Mouse (Mus musculus) midbrain, embryonic 16.5 days (tissue): ENCODE measurements around the gene Mst1. TPM values are rescaled to one million over a fixed set of nuclear protein-coding genes. Genes with fewer than 3 reads are reported as not detected.

Experiments used
- ATAC-seq: fragments of 200-750 bp; cut with Nextera tagmentation; 2 replicates; pipeline ENCODE4 v1.8.0; 2017; ENCODE audit warnings: moderate TSS enrichment
- H3K27ac ChIP-seq: fragments of 300-500 bp; sonication (generic); 2 replicates; pipeline ENCODE4 v1.5.1; 2014; ENCODE audit warnings: mild to moderate bottlenecking, low read length, mixed read lengths
- H3K27me3 ChIP-seq: fragments of 300-500 bp; sonication (generic); 2 replicates; pipeline ENCODE4 v1.6.1; 2014; ENCODE audit warnings: low read depth, low read length, mixed read lengths; ENCODE audit not compliant: control insufficient read depth, insufficient read depth
- H3K36me3 ChIP-seq: fragments of 300-500 bp; sonication (generic); 2 replicates; pipeline ENCODE4 v1.6.1; 2014; ENCODE audit warnings: mild to moderate bottlenecking, low read length, moderate library complexity, mixed read lengths; ENCODE audit not compliant: control insufficient read depth, insufficient read depth
- H3K4me1 ChIP-seq: fragments of 300-500 bp; sonication (generic); 2 replicates; pipeline ENCODE4 v1.6.1; 2014; ENCODE audit warnings: mild to moderate bottlenecking, low read length, mixed read lengths; ENCODE audit not compliant: control insufficient read depth, insufficient read depth
- H3K4me2 ChIP-seq: fragments of 300-500 bp; sonication (generic); 2 replicates; pipeline ENCODE4 v1.6.1; 2014; ENCODE audit warnings: mild to moderate bottlenecking, low read length, mixed read lengths
- H3K4me3 ChIP-seq: fragments of 300-500 bp; sonication (generic); 2 replicates; pipeline ENCODE4 v1.5.1; 2014; ENCODE audit warnings: low read depth, mild to moderate bottlenecking, low read length, moderate library complexity, mixed read lengths
- H3K9ac ChIP-seq: fragments of 300-500 bp; sonication (generic); 2 replicates; pipeline ENCODE4 v1.6.1; 2014; ENCODE audit warnings: low read depth, low read length, mixed read lengths
- H3K9me3 ChIP-seq: fragments of 300-500 bp; sonication (generic); replicated peaks from 2 replicates; pipeline ENCODE4 v1.6.1; 2014; ENCODE audit warnings: mild to moderate bottlenecking, low read length, mixed read lengths; ENCODE audit not compliant: control insufficient read depth, poor library complexity, severe bottlenecking
- WGBS: fragments of 180-500 bp; shearing (Covaris S2); extraction: QIAGEN DNeasy Blood & Tissue Kit; methylation state at CpG from one replicate; pipeline ENCODE4 v1.1.7; 2014; 5-methylcytosine and 5-hydroxymethylcytosine counted together
- polyA plus RNA-seq: library from polyadenylated mRNA; unstranded; fragments of >200 nt; fragmentation: Nextera tagmentation; extraction: Ambion mirVana; gene quantifications from 2 replicates; pipeline ENCODE4 v1.2.1, GENCODE M21; 2015

Mst1 gene
- polyA plus RNA-seq, 1 experiment from 2014 or later, result not detected

- Histone ChIP-seq H3K9ac (no peak overlapping the region), H3K27ac (no peak overlapping the region), H3K4me2 (no peak overlapping the region), H3K36me3 (peaks cover 13% of the 10 kb centered on the region; the same call in 1 of the 2 replicates), H3K9me3 (no peaks in the 10 kb centered on the region), H3K4me3 (no peak overlapping the region), H3K4me1 (no peaks in the 10 kb centered on the region), H3K27me3 (no peaks in the 10 kb centered on the region)
- 53% methylated on average over 11 of the region's 11 CpGs for WGBS
- ATAC-seq, result peak; percentile 58; the same call in 1 of the 2 replicates
Observed at GRCm38 (mm10) chr9:108119891-108120411, 39.7 kb downstream of the Mst1 start.

GRCm38 (mm10) chr9:108120671-108121070 is 40.4 kb downstream of the Mst1 start:
- no peaks in the 10 kb centered on the region for H3K4me1 ChIP-seq
- H3K36me3 ChIP-seq, result peaks cover 11% of the 10 kb centered on the region
- H3K4me2 ChIP-seq, result no peak overlapping the region
- no peak for ATAC-seq
- H3K9me3 ChIP-seq, result no peaks in the 10 kb centered on the region
- H3K9ac ChIP-seq, result no peak overlapping the region
- no peak overlapping the region for H3K4me3 ChIP-seq
- no peak overlapping the region for H3K27ac ChIP-seq
- WGBS, result 96% methylated on average over 8 of the region's 8 CpGs
- H3K27me3 ChIP-seq, result no peaks in the 10 kb centered on the region

- Histone ChIP-seq H3K27me3 (no peaks in the 10 kb centered on the region), H3K4me1 (no peaks in the 10 kb centered on the region), H3K4me3 (no peak overlapping the region), H3K9ac (no peak overlapping the region), H3K9me3 (no peaks in the 10 kb centered on the region), H3K36me3 (peaks cover 13% of the 10 kb centered on the region), H3K27ac (no peak overlapping the region), H3K4me2 (no peak overlapping the region)
- WGBS, result 90% methylated on average over 10 of the region's 10 CpGs
- no peak for ATAC-seq
Observed at GRCm38 (mm10) chr9:108121170-108121969, 41.1 kb downstream of the Mst1 start.

DNA sequence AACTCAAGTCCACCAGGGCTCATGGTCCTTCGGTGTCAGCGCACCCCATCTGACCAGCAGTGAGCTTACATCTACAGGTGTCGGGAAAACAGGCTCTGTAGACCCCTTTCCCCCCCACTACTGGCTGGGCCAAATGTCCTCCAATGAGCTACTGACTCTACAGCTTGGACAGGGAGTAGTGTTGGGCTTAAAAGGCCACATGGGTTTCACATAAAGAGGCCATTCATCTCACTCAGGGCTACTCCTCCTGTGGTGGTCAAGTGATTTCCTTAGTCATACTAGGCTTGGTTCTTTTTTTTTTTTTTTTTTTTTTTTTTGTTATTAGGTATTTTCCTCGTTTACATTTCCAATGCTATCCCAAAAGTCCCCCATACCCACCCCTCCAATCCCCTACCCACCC is 43.7 kb downstream of the Mst1 start:
- no peak overlapping the region for H3K4me3 ChIP-seq
- H3K36me3 ChIP-seq, result peaks cover 10% of the 10 kb centered on the region
- WGBS, result 94% methylated on average over 3 of the region's 4 CpGs
- no peaks in the 10 kb centered on the region for H3K9me3 ChIP-seq
- H3K9ac ChIP-seq, result no peak overlapping the region
- no peak for ATAC-seq
- H3K4me1 ChIP-seq, result no peaks in the 10 kb centered on the region
- no peak overlapping the region for H3K27ac ChIP-seq
- no peak overlapping the region for H3K4me2 ChIP-seq
- H3K27me3 ChIP-seq, result no peaks in the 10 kb centered on the region

- Histone ChIP-seq H3K4me2 (no peak overlapping the region), H3K36me3 (peaks cover 10% of the 10 kb centered on the region), H3K9ac (no peak overlapping the region), H3K27ac (no peak overlapping the region), H3K27me3 (no peaks in the 10 kb centered on the region), H3K4me1 (no peaks in the 10 kb centered on the region), H3K9me3 (no peaks in the 10 kb centered on the region), H3K4me3 (no peak overlapping the region)
- WGBS, result 87% methylated on average over 8 of the region's 8 CpGs
- no peak for ATAC-seq
Observed at GRCm38 (mm10) chr9:108125731-108126130, 45.5 kb downstream of the Mst1 start.

DNA sequence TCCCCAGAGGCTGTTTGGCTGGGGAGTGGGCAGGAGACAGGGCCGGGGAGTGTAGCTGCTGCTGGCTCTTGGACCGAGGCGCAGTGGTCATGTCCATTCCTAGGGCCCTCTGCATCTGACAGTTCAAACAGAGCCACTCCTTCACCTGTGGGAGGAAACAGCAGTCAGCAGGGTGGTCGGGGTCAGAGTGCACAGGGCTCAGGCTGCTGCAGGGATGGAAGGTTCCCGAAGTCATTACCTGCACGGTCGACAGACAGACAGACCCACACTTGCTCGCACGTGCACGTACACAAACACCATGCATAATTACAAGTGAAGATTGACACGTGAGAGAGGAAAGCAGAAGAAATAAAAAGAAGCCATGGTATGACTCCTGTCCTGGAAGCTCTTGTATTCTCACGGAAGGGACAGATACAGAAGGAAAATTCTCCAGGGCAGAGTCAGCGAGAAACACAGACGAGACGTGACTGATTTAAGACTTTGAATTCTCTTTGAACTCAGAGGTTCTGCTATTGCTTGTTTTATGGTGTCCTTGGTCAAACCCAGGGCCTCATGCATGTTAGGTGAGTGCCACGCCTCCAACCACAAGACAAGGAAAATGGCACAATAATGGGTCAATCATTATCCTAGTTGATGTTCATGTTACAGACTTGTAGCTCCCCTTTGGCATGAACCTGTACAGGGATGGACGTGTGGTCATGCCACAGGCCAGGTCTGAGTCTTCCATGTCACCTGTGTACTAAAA is 46.4 kb downstream of the Mst1 start:
- H3K9ac ChIP-seq, result no peak overlapping the region
- H3K27ac ChIP-seq, result no peak overlapping the region
- H3K4me2 ChIP-seq, result no peak overlapping the region
- ATAC-seq, result no peak
- WGBS, result 86% methylated on average over 17 of the region's 17 CpGs
- no peaks in the 10 kb centered on the region for H3K27me3 ChIP-seq
- no peaks in the 10 kb centered on the region for H3K4me1 ChIP-seq
- H3K9me3 ChIP-seq, result no peaks in the 10 kb centered on the region
- H3K36me3 ChIP-seq, result peaks cover 9% of the 10 kb centered on the region
- H3K4me3 ChIP-seq, result no peak overlapping the region

DNA sequence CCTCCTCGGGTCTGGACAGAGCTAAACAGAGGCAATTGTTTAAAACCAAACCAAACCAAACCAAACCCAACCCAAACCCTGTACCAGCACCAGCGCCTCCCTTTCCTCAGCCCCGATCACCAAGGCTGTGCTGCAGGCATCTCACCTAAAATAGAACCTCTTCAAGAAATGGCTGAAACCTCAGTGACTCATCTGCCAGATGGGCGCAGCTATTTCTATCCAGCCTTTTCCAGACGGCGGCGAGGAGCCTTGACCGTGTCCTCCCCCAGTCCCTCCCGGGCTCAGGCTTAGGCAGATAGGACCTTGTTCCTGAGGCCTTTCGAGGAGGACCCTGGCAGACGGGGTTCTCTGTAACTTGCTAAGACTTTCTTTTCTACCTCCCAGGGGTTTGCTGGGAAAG is 48.0 kb downstream of the Mst1 start:
- ATAC-seq, result no peak
- H3K9me3 ChIP-seq, result no peaks in the 10 kb centered on the region
- H3K27me3 ChIP-seq, result no peaks in the 10 kb centered on the region
- H3K4me3 ChIP-seq, result no peak overlapping the region
- no peak overlapping the region for H3K4me2 ChIP-seq
- H3K27ac ChIP-seq, result no peak overlapping the region
- WGBS, result 91% methylated on average over 11 of the region's 11 CpGs
- H3K36me3 ChIP-seq, result peaks cover 10% of the 10 kb centered on the region
- H3K9ac ChIP-seq, result no peak overlapping the region
- no peaks in the 10 kb centered on the region for H3K4me1 ChIP-seq

GRCm38 (mm10) chr9:108129042-108129948 is 49.1 kb downstream of the Mst1 start:
- Histone ChIP-seq H3K36me3 (peaks cover 10% of the 10 kb centered on the region), H3K4me2 (no peak overlapping the region), H3K4me1 (no peaks in the 10 kb centered on the region), H3K9ac (no peak overlapping the region), H3K4me3 (no peak overlapping the region), H3K9me3 (no peaks in the 10 kb centered on the region), H3K27me3 (no peaks in the 10 kb centered on the region), H3K27ac (no peak overlapping the region)
- no peak for ATAC-seq
- WGBS, result 83% methylated on average over 13 of the region's 13 CpGs
